Mouse (Mus musculus): Measurements from ENCODE around the gene Snrpc.

DNA sequence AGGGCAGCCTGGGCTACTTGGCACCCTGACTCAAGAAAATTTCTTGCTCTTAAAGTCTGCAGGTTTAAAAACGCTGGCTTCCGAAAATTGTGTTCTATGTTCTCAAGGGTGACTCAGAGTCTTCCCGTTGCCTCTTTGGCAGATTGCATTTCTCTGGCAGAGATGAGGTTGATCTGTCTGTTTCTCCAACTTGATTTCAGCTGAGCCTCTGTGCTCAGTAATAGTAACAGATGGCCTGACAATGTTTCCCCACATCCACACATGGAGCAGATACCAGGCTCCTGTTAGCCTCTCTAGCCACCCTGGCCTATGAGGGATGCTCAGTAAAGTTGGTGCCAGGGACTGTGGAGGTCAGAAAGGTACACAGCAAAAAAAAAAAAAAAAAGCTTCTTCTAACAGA is 33.9 kb downstream of the Snrpc start:
- TF ChIP-seq TCF12 (IDR thresholded peaks at IDR 0.05; ENCODE audit: low read depth, low read length) = no peak
- no peak for TF ChIP-seq SIN3A (IDR thresholded peaks at IDR 0.05; ENCODE audit: low read length)
- no peak for TF ChIP-seq KAT2A (IDR thresholded peaks at IDR 0.05; ENCODE audit: insufficient replicate concordance, low read length)

Measured in CH12.LX (cell line).